Mouse (Mus musculus) layer of hippocampus, adult 9-11 months (tissue): ENCODE measurements at regions not wholly inside any gene's neighbourhood (a gene's known extent, or its start where the extent isn't known, plus 50 kb on each side); places are given as distances from the start of the nearest gene placed in this dataset.

Source experiments
- DNase-seq: peaks from one replicate; pipeline ENCODE4 v3.0.0; 2022

GRCm38 (mm10) chr5:119427511-119428019 is 242.9 kb upstream of the Tbx3 start:
- DNase-seq: no peak

- no peak for DNase-seq
These were observed 239.2 kb upstream of the Tbx3 start for GRCm38 (mm10) chr5:119431271-119431756.

- no peak for DNase-seq
These were observed 235.9 kb upstream of the Tbx3 start for GRCm38 (mm10) chr5:119434572-119434971.

DNA sequence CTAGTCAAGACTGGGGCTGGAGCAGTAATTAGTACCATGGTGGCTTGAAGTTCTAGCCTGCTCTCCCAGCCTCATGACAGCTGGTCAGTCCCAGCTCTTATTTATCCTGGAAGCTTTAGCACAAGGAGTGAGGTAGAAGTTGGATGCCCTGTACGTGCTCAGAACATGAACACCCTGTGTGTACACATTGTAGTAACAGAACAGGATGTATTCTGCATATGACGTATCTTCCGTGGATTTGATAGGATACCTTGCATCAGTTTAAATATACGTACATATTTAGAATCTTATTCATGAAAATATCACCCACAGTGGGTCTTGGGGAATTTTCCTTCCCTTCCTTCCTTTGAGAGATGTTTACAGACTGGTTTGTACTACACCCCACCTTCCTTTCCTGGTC is 222.0 kb upstream of the Tbx3 start:
- DNase-seq: no peak

DNA sequence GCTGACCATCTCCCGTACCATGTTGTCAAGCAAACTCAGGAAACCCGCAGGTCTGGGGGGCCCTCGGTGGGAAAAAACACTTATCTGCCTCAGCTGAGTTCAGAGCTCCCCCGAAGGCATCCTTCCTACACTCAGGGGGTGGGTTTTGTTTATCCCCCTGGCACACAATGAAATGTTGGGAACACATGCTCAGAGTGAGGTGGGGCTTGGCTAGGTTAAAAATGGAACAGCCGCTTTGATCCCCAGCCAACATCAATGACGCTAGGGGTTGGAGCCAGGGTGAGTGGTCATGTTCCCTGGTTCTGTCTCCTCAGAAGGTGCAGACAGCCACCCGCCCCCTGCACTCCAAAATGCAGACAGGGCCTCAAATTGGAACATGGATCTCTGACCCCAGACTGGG is 221.3 kb upstream of the Tbx3 start:
- DNase-seq: no peak

GRCm38 (mm10) chr5:119459751-119460150 is 210.7 kb upstream of the Tbx3 start:
- DNase-seq: no peak

DNA sequence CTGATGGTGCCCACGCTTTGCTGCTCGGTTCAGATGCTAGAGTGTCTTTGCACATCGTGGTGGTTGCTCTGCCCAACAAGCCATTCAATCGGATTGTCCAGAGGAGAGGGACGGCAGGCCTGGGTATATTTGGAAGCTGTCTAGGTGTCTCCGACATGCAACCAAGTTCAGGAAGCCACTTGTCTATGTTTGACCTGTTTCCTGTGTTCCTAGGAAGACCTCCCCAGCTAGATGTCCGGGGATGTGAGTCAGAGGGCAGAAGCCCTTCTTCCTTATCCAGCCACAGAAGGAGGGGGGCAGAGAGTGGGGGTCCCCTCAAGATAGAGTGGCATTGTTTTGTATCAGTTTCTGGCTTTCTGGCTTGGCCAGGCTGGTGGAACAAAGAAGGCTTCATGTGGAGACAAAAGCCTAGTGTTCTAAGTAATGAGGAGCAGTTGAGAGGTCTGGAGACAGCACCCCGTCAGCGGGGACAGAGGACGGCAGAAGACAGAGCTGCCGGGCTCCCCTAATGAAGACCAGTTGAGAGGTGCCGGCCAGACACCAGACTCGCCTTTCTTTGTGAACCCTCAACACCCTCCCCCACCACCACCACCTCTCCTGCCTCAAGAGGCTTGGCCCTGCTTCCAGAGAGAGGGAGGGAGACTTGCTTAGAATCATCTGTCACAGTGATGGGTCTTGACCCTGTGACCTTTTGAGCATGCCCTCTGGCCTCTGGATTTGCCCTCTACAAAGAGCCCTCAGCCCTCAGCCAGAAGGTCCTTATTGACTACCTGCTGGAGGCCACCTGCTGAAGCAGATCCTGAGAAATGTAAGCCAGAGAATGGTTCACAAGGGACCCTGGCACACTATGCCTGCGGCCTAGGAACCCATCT is 207.6 kb upstream of the Tbx3 start:
- peak; percentile 15 for DNase-seq

- DNase-seq: no peak
These were observed 205.9 kb upstream of the Tbx3 start for GRCm38 (mm10) chr5:119464553-119464952.

DNA sequence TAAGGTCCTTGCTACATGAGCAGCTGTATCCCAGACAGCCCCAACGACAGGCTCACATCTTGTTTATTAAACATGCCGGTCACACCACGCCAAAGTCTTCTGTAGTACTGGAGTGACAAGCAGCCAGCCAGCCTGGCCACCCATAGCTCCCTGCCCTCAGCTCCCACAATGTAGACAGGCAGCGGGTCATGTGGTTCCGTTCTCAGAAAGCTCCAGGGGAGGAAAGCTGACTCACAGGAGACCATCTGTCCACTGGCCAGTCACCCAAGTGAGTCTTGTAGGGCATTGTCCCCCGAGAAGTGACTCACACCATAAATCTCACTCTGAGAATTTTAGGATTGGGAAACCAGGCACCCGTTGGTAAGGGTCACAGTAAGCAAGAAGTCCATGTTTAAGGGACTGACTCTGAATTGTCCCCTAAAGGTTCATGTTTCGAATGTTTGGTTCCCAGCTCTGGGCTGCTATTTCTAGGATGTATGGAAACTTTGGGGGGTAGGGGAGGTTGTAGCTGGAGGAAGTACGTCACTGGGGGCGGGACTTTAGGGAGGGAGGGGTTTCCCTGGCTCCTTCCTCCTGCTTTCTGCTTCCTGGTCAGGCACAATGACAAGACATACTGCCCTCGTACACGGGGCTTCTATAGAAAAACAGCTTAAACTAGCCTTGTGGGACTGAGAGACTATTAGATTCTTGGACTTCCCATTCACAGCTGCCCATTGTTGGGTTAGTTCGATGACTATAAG is 203.0 kb upstream of the Tbx3 start:
- no peak for DNase-seq

- DNase-seq: no peak
These were observed 192.5 kb upstream of the Tbx3 start for GRCm38 (mm10) chr5:119477926-119478325.

DNA sequence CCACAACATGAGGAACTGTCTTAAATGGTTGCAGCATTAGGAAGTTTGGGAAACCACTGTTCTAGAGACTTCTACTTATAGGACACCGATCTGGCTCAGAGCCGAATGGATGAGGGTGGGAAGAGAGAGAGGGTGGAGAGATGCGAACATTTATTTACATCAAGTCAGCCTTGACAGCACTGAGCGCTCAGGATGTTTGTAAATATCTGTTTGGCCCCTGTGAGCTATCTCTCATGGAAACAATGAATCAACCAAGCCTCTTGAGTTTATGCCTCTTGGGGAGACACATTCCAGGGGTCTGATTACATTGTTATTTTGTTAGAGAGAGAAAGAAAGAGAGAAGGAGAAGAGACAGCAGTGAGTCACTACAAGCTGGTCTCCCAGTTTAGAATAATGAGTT is 192.1 kb upstream of the Tbx3 start:
- no peak for DNase-seq

DNA sequence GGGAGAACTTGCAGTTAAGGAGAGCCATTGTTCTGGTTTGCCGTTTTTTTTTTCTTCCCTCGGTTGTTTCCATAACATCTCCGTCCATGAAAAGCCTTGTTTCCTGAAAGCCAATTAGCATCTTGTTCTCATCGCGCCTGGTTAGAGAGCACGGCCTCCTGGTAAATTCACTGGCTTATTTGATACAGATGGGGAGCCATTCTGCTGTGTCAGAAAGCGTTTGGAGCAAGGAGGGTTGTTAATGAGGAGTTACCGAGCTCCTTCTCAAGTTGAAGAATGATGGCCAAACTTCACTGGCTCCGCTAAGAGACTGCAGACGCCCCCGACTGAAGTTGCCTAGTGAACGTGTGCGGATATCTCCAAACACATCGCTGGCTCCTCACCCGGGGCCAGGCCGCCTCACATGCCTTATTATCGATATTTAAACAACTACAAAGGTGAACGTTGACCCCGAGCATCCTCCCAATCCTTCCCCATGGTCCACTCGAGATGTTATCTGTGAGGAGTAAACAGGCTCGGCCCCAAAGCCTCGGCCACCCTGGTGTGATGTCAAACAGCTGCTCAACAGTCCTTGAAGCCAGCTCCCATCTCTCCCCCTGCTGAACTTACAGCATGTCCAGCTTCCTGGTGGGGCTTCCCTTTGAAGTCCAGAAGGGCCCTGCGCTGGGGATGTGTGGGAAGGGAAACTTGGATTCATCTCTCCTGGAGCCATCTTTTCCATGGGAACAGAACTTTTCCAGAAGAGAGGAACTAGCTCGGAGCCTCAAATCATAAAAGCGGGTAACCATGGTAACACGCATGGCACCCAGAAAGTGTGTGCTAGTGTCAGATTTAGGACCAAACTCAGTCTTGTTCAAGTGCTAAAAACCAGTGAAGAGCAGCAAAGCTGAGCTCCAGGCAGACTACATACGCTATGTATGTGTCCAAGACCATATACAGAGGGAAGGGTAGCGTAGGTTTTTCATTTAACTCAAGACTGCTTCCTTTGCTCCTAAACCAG is 190.0 kb upstream of the Tbx3 start:
- peak; percentile 14 for DNase-seq

DNA sequence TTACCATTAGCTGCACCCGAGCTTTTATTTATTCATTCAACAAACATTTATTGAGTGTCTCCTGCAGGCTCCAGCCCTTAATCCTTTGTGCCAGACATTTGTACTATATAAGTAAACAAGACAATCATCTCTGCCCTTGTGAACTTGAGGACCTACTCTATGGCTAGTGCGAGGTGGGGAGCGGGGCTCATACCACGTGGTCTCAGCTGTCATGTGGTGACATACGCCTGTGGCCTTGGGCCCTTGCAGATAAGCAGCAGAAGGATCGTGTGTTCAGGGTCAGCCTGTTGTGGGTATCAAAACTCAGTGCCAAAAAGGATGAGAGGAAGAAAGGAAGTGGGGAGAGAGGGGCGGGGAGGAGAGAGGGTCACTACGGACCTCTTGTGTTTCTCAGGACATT is 186.8 kb upstream of the Tbx3 start:
- DNase-seq: no peak

DNA sequence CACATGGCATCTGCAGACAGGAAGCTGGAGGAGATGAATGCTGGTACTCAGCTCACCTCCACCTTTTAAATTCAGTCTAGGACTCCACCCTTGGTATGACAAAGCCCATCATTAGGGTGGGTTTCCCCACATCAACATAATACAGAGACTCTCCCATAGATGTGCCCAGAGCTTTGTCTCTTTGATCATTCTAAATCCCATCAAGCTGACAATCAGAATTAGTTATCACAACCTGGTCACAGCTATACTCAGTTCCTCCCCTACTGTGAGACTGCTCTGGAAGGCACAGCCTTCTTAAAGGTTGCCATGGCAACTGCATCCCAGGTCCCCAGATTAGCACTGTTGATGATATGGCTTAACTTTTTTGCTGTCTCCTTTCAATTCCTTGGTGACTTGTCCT is 184.3 kb upstream of the Tbx3 start:
- DNase-seq: no peak

- DNase-seq: no peak
These were observed 183.3 kb upstream of the Tbx3 start for GRCm38 (mm10) chr5:119487184-119487583.

DNA sequence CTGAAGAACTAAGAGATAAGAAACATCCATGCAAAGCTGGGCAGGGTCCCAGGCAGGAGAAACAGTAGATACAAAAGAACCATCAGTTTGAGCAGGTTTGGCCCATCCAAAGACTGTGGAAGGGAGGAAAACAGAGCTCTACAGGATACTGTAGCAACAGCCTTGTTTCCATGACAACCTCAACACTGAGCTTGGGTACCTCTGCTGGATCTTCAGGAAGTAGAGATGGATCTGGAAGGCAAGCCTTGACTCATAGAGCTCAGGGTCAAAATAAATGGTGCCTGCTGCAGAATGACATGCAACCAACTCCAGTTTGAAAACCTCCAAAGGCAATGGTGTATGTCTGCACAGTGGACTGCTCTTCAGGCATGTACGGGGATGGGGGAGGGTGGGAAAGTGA is 173.0 kb upstream of the Tbx3 start:
- no peak for DNase-seq

DNA sequence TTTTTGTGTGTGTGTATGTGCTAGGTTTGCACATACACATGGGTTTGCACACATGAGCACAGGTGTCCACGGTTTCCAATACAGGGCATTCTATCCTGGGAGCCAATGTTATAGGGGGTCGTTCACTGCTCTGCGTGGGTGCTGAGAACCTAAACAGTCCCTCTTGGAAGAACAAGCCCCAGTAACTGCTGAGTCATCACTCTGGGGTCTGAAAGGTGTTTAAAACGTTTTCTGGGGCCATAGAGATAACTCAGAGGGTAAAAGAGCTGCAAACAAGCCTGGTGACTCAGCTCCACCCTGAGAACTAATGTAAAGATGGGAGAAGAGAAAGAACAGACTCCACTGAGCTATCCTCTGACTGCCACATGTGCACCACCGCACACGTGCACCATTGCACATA is 172.0 kb upstream of the Tbx3 start:
- no peak for DNase-seq

DNA sequence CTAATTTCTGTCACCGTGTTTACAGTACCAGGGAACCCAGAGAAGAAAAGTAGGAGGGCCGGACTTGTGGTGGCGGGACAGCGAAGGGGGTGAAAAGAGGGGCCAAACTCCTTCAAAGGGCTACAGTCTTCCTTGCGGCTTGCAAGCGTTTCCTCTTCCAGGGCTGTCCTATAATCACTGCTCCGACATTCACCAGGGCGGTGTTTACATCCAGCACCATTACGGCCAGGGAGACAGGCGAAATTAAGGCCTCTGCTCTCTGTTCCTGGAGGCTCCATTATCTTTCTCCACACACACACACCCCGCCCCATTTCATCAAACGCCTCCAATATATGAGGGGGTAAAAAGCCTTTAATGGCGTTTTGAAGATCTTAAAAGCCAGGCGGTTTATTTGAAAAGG is 162.8 kb upstream of the Tbx3 start:
- no peak for DNase-seq

DNA sequence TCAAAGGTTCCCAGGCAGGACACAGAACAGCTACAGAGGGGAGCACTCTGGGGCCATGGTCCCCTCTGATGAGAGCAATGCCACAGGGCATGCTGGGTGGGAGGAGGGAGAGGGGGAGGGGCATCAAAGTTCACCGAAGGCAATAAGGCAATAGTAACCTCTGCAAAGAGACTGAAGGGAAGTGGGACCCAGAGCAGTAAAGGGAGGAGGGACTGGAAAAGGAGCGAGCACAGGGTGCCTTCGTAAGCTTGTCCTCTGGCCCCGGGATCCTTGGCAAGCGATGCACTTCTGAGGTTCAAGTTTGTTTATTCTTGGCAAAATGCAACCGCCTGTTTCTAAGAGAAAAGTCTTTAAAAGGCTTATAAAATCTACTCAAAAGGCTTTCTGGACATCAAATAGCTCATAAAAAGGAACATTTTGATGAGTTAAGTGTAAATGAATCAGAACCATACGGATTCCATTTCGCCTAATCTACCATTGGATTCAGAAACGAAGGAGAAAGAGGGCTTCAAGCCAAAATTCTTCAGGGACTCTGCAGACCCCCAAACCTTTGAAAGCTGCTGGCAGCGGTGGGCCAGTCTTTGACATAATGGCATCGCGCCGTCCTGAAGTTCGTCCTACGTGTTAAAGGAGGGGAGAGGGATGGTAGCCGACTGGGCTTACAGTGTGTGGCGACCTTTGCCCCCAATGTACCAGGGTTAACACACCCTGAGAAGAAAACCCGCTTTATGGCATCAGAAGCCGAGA is 151.8 kb upstream of the Tbx3 start:
- no peak for DNase-seq

DNA sequence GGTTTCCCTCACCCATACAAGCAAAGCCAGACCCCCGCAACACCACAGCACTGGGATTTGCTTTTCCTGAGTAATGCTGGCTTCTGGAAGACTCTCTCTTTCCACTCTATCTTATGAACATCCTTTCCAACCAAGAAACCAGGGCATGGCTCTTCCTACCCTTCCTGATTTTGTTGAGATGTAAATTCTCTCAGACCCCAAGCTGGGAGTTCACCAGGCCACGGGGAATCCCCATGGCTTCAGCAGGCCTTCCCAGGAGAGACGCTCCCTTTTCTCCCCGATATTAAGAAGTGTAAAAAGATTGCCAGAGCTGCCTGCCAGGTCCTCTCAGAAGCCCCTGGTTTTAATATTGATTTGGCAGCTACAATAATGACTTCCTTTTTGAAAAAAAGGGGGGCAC is 146.3 kb upstream of the Tbx3 start:
- no peak for DNase-seq

GRCm38 (mm10) chr5:119525960-119526359 is 144.5 kb upstream of the Tbx3 start:
- DNase-seq: no peak

GRCm38 (mm10) chr5:119530009-119530408 is 140.5 kb upstream of the Tbx3 start:
- DNase-seq: no peak
